Mouse (Mus musculus) ES-E14 (cell line): ENCODE results near the gene Slc9a9. TPM values are rescaled to one million over a fixed set of nuclear protein-coding genes. Genes with fewer than 3 reads are reported as not detected.

Source experiments
- DNase-seq: peaks from one replicate; pipeline ENCODE4 v3.0.0-alpha.2; 2013; ENCODE audit warnings: low read depth, low spot score
- H3K27ac ChIP-seq: 2 replicates; pipeline ENCODE4 v1.5.1; 2012; ENCODE audit warnings: low read depth, mild to moderate bottlenecking, low read length, moderate library complexity, mixed read lengths; ENCODE audit not compliant: poor library complexity, insufficient read depth, severe bottlenecking
- H3K36me3 ChIP-seq: 2 replicates; pipeline ENCODE4 v1.6.1; 2012; ENCODE audit warnings: mild to moderate bottlenecking, low read length, moderate library complexity, mixed read lengths; ENCODE audit not compliant: control insufficient read depth, poor library complexity, insufficient read depth, severe bottlenecking
- H3K4me1 ChIP-seq, 2 experiments: fragments of 150-350 bp in 1 of 2; sonication (generic) in 1 of 2; 2 replicates each; pipeline ENCODE4 v1.6.1; 2012; ENCODE audit warnings: low read length in 2 of 2, mild to moderate bottlenecking in 1 of 2, mixed read lengths in 1 of 2; ENCODE audit not compliant: control insufficient read depth in 2 of 2, insufficient read depth in 2 of 2, poor library complexity in 1 of 2
- H3K4me3 ChIP-seq, 2 experiments: fragments of 150-350 bp in 1 of 2; sonication (generic) in 1 of 2; 2 replicates each; pipeline ENCODE4 v1.5.1; 2012; ENCODE audit warnings: low read length in 2 of 2, low read depth in 1 of 2, mild to moderate bottlenecking in 1 of 2, mixed read lengths in 1 of 2; ENCODE audit not compliant: insufficient read depth in 1 of 2, poor library complexity in 1 of 2, severe bottlenecking in 1 of 2
- H3K9ac ChIP-seq: 2 replicates; pipeline ENCODE4 v1.6.1; 2012; ENCODE audit warnings: low read depth, mild to moderate bottlenecking, low read length, mixed read lengths; ENCODE audit not compliant: poor library complexity, insufficient read depth, severe bottlenecking
- H3K9me3 ChIP-seq: fragments of 150-350 bp; sonication (generic); 2 replicates; pipeline ENCODE4 v1.6.1; 2012; ENCODE audit warnings: low read depth, mild to moderate bottlenecking, low read length; ENCODE audit not compliant: control insufficient read depth, insufficient read depth
- CHD2 ChIP-seq: IDR thresholded peaks from 2 replicates; pipeline ENCODE4 v1.6.1; 2014; ENCODE audit warnings: mild to moderate bottlenecking, low read depth, low read length, inconsistent platforms
- HCFC1 ChIP-seq: IDR thresholded peaks from 2 replicates; pipeline ENCODE4 v1.6.1; 2012; ENCODE audit warnings: low read length, inconsistent platforms, borderline replicate concordance; ENCODE audit not compliant: insufficient read depth
- MAFK ChIP-seq: IDR thresholded peaks from 2 replicates; pipeline ENCODE4 v1.6.1; 2014; ENCODE audit warnings: mild to moderate bottlenecking, low read depth, low read length, inconsistent platforms; ENCODE audit not compliant: insufficient read depth
- ZC3H11A ChIP-seq: IDR thresholded peaks from 2 replicates; pipeline ENCODE4 v1.6.1; 2012; ENCODE audit warnings: low read depth, mild to moderate bottlenecking, inconsistent platforms, low read length, borderline replicate concordance
- ZNF384 ChIP-seq: IDR thresholded peaks from 2 replicates; pipeline ENCODE4 v1.6.1; 2012; ENCODE audit warnings: low read depth, low read length, inconsistent platforms
- in situ Hi-C, 2 experiments: fragments of 600-800 bp; cut with MboI; formaldehyde crosslinking; loops; one replicate each; pipeline ENCODE4 v1.15.1; 2025; ENCODE audit warnings: low sequenced_read_pairs in 2 of 2, inconsistent platforms in 1 of 2; ENCODE audit not compliant: unreplicated experiment in 2 of 2
- total RNA-seq: library from RNA; depleted of rRNA; stranded (reverse); fragments of 300-350 nt; gene quantifications from 2 replicates; pipeline ENCODE4 v1.2.3, GENCODE M21; 2012

The Slc9a9 gene
- total RNA-seq, 1 experiment: 0.13 TPM

DNA sequence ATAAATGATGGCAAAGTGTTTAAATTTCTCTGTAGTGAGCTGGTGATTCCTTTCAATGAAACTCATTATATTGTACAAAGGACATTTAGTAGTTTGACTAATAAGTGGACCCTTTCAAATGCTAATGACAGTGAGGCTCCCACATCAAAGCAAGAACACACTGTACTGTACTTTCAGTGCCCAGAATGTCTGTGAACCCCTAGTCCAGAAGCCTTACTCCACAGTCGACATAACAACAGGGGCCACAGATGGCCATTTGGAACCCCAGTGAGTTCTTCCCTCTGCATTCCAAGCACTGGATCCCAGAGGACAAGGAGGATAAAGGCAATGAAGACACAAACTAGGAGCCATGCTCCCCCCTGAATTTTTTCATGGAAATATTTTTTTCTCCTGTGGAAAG lies 299.4 kb downstream of the Slc9a9 start:
- in situ Hi-C loops: no loop called here
- no peak overlapping the region for H3K9ac ChIP-seq

DNA sequence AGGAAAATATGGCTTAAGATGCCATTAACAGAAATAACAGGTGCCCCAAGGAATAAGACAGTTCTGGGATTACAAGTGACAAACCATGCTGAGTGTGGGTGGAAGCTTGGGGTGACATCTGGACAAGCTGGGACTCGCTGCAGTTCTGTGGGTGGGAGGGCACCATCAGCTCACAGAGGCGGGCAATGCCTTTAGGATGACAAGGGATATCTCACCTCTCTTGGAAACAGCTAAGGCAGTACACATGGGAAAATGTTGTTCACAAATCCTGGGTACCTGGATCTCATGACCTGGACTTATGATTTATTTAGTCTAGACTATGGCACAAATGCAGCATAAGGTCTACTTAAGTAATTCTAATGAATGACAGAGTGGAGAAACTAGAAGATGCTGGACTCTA lies 302.3 kb downstream of the Slc9a9 start:
- H3K36me3 ChIP-seq: no peaks in the 10 kb centered on the region
- in situ Hi-C loops: no loop called here
- H3K4me1 ChIP-seq: no peaks in the 10 kb centered on the region
- no peak overlapping the region for H3K4me3 ChIP-seq
- TF ChIP-seq CHD2 (no peak), HCFC1 (no peak), ZNF384 (no peak), ZC3H11A (no peak), MAFK (no peak)
- no peak overlapping the region for H3K9ac ChIP-seq
- no peaks in the 10 kb centered on the region for H3K9me3 ChIP-seq
- DNase-seq: no peak
- H3K27ac ChIP-seq: no peak overlapping the region

More for the DNA sequence above, 299.4 kb downstream of the Slc9a9 start:
- Histone ChIP-seq H3K36me3 (no peaks in the 10 kb centered on the region), H3K4me3 (no peak overlapping the region), H3K4me1 (no peaks in the 10 kb centered on the region), H3K9me3 (no peaks in the 10 kb centered on the region), H3K27ac (no peak overlapping the region)
- TF ChIP-seq ZC3H11A (no peak), CHD2 (no peak), MAFK (no peak), ZNF384 (no peak), HCFC1 (no peak)
- DNase-seq: no peak

DNA sequence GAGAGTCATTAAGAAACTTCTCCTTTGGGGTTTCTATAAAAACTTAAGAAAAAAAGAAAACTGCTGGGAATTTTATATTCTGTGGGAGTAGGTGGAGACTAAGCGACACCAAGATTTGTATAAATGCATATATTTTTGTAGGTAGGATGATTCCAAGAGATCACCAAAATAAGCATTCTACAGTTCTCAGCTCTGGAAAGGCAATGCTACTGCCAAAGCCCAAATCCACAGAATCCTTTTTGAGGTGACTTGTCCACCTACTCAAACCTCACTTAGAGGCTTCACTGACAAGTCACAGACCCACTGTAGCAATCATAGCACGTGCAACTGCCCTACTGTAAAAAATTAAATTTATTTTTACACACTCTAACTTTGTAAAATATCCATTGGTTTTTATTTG lies 303.0 kb downstream of the Slc9a9 start:
- in situ Hi-C loops: no loop called here
- Histone ChIP-seq H3K4me1 (no peaks in the 10 kb centered on the region), H3K4me3 (no peak overlapping the region), H3K36me3 (no peaks in the 10 kb centered on the region), H3K9ac (no peak overlapping the region), H3K27ac (no peak overlapping the region), H3K9me3 (no peaks in the 10 kb centered on the region)
- TF ChIP-seq HCFC1 (no peak), ZNF384 (no peak), CHD2 (no peak), MAFK (no peak), ZC3H11A (no peak)
- DNase-seq: no peak

DNA sequence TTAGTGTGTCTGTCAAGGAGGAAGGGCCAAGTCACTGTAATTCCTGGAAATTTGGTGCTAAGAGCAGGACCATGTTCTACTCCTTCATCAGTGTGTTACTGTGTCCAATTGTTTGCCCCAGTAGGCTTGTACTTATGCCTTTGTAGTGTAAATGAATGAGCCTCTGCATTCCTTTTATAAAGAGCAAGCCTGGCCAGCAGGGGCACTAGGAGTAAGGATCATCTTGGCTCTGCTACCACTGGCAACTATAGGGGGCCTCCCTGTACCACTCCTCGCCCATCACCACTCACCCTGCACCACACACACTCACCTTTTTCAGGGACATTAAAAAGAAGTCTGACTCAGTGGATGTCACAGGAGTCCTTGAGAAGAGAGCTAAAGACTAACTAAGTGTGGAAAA lies 306.5 kb downstream of the Slc9a9 start:
- no peaks in the 10 kb centered on the region for H3K36me3 ChIP-seq
- in situ Hi-C loops: no loop called here
- no peaks in the 10 kb centered on the region for H3K4me1 ChIP-seq
- DNase-seq: no peak
- H3K9me3 ChIP-seq: no peaks in the 10 kb centered on the region
- TF ChIP-seq MAFK: no peak
- TF ChIP-seq CHD2: no peak
- TF ChIP-seq ZNF384: no peak
- no peak for TF ChIP-seq HCFC1
- TF ChIP-seq ZC3H11A: no peak
- H3K27ac ChIP-seq: no peak overlapping the region
- H3K9ac ChIP-seq: no peak overlapping the region
- H3K4me3 ChIP-seq: no peak overlapping the region

DNA sequence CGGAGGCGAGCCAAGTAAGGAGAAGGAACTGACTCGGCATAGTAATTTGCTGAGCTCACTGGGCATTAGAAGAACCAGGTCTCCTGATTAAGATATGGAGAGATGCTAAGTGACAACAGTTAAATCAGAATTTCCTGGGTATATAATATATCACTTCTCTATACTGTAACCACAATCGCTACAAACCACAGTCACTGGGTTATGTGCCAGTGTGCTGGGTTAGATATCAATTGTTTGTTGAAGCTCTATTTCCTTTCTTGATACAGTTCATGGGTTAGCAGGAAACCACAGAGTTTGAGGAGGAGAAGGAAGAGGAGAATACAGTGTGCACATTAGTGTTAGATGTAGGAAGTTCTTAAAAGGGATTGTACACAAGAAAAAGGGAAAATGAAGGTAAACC lies 323.9 kb downstream of the Slc9a9 start:
- H3K4me1 ChIP-seq: no peaks in the 10 kb centered on the region
- no peak overlapping the region for H3K9ac ChIP-seq
- H3K27ac ChIP-seq: no peak overlapping the region
- no peak overlapping the region for H3K4me3 ChIP-seq
- no peaks in the 10 kb centered on the region for H3K9me3 ChIP-seq
- TF ChIP-seq MAFK (no peak), HCFC1 (no peak), CHD2 (no peak), ZNF384 (no peak), ZC3H11A (no peak)
- no peak for DNase-seq
- no peaks in the 10 kb centered on the region for H3K36me3 ChIP-seq
- in situ Hi-C loops: no loop called here
